Mouse (Mus musculus): ENCODE data around the gene Trip6.

DNA sequence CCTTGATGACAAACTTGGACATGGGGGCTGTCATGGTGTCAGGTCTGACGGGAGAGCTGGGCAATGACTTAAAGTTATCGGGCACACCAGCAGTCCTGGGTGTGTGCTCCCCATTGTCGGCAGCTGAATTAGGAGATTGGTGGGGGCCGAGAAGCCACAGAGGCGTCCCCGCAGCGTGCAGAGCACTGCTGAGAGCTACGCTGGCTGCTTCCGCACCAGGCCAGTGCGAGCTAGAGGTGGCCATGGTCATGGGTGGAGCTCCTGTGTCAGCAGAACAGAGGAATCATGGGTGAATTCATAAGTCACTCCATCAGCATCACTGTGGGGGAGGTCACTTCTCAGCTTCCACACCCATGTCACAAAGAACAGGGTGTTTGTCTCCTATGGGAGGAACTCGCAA lies 49.4 kb downstream of the Trip6 start:
- TF ChIP-seq EP300 (optimal IDR thresholded peaks at IDR 0.05) (no peak), CTCF (IDR thresholded peaks at IDR 0.05; ENCODE audit: low read depth) (no peak)

All from stomach, postnatal 0 days (tissue).